Mouse (Mus musculus) limb, embryonic 13.5 days (tissue): ENCODE measurements around the gene Tmem8b. TPM values are rescaled to one million over a fixed set of nuclear protein-coding genes. Genes with fewer than 3 reads are reported as not detected.

ENCODE experiments used
- microRNA-seq: library from miRNA; unstranded; fragments of <30 nt; microRNA quantifications from one replicate; pipeline ENCODE4, GENCODE M21; 2016
- polyA plus RNA-seq: library from polyadenylated mRNA; unstranded; fragments of >200 nt; fragmentation: Nextera tagmentation; extraction: Ambion mirVana; gene quantifications from 2 replicates; pipeline ENCODE4 v1.2.1, GENCODE M21; 2015

Tmem8b gene
- polyA plus RNA-seq, 1 experiment from 2014 or later = 7.8 TPM

Small RNA genes within 50 kb of the gene (microRNA-seq; reads per million reads assigned to microRNA genes)
- gene Gm25262 = 0.52 reads per million

Other genes with a start within 250 kb of the Tmem8b start
- not detected in 2 replicates for gene Fam166b, start 239.8 kb upstream of the Tmem8b start, polyA plus RNA-seq
- gene Tesk1, start 227.0 kb upstream of the Tmem8b start, polyA plus RNA-seq = 7.7 and 10.3 TPM in 2 replicates
- 3.0 and 4.2 TPM in 2 replicates for gene Cd72, start 214.3 kb upstream of the Tmem8b start, polyA plus RNA-seq
- gene Sit1, start 185.2 kb upstream of the Tmem8b start, polyA plus RNA-seq = not detected in 2 replicates
- gene Ccdc107, start 176.1 kb upstream of the Tmem8b start, polyA plus RNA-seq = 71.6 and 74.3 TPM in 2 replicates
- gene Arhgef39, start 169.3 kb upstream of the Tmem8b start, polyA plus RNA-seq = 43.8 and 47.3 TPM in 2 replicates
- gene Car9, start 162.0 kb upstream of the Tmem8b start, polyA plus RNA-seq = 2.3 and 3.3 TPM in 2 replicates
- 370 and 372 TPM in 2 replicates for gene Tpm2, start 145.2 kb upstream of the Tmem8b start, polyA plus RNA-seq
- 58.7 and 60.0 TPM in 2 replicates for gene Creb3, start 106.6 kb upstream of the Tmem8b start, polyA plus RNA-seq
- 60.4 and 63.6 TPM in 2 replicates for gene Tln1, start 106.3 kb upstream of the Tmem8b start, polyA plus RNA-seq
- 35.0 and 38.5 TPM in 2 replicates for gene Rgp1, start 90.3 kb upstream of the Tmem8b start, polyA plus RNA-seq
- gene Gba2, start 90.1 kb upstream of the Tmem8b start, polyA plus RNA-seq = 26.9 and 27.0 TPM in 2 replicates
- gene Msmp, start 84.5 kb upstream of the Tmem8b start, polyA plus RNA-seq = 1.4 and 2.2 TPM in 2 replicates
- gene Npr2, start 37.0 kb upstream of the Tmem8b start, polyA plus RNA-seq = 18.7 and 20.2 TPM in 2 replicates
- 0.84 and 1.00 TPM in 2 replicates for gene Spag8, start 15.4 kb upstream of the Tmem8b start, polyA plus RNA-seq
- 78.3 and 90.2 TPM in 2 replicates for gene Hint2, start 12.5 kb upstream of the Tmem8b start, polyA plus RNA-seq
- gene Fam221b, start 174 bp downstream of the Tmem8b start, polyA plus RNA-seq = 2.5 and 2.6 TPM in 2 replicates
- gene Olfr70, start 31.8 kb downstream of the Tmem8b start, polyA plus RNA-seq = not detected in 2 replicates
- not detected in 2 replicates for gene Olfr71, start 41.3 kb downstream of the Tmem8b start, polyA plus RNA-seq
- 1.7 and 2.3 TPM in 2 replicates for gene Hrct1, start 58.2 kb downstream of the Tmem8b start, polyA plus RNA-seq
- 0.33 and 0.63 TPM in 2 replicates for gene Spaar, start 61.1 kb downstream of the Tmem8b start, polyA plus RNA-seq
- gene Olfr159, start 102.0 kb downstream of the Tmem8b start, polyA plus RNA-seq = not detected in 2 replicates
- gene Olfr156, start 154.9 kb downstream of the Tmem8b start, polyA plus RNA-seq = 0.18 and 0.20 TPM in 2 replicates
- gene Olfr157, start 171.2 kb downstream of the Tmem8b start, polyA plus RNA-seq = not detected in 2 replicates
- gene Olfr155, start 182.6 kb downstream of the Tmem8b start, polyA plus RNA-seq = not detected in 2 replicates
- gene Reck, start 206.6 kb downstream of the Tmem8b start, polyA plus RNA-seq = 35.7 and 36.3 TPM in 2 replicates